ENCODE assay signal across 16 mouse cellular contexts in the genomic region with DNA sequence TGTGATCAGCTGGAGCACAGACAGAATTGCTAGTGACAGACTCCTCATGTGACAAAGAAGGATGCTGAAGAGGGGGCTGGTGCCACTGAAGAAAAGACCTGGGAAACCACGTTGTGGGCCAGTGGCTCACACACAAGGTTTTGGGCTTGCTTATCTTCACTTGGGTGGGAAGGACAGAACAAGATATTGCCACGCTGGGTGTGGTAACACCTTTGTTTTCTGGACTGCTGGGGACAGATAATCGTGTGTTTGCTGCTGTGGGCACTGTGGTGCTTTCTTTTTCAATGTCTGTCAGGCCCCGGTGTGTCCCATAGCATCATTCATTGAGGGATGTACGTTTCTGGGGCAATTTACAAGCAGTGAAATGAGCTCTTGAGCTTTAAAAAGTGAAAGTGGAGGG. TPM values are rescaled to one million over a fixed set of nuclear protein-coding genes. Genes with fewer than 3 reads are reported as not detected.
DNase-seq lines count a peak whose midpoint lies in the region; ATAC-seq lines count a peak whose summit lies in the region.
"Had no signal": no experiment of that assay in that cellular context is flagged by ENCODE, and none has a peak within 500 bp of the region (broad histone marks: within the 10 kb centered on the region; RNA-seq: fewer than 3 reads in every experiment).

No protein-coding gene starts in this region.

- H3K27ac ChIP-seq in embryonic facial prominence, embryonic 10.5 days (replicated peaks), result peak overlapping the region; percentile 78; the same call in 1 of the 2 replicates
- H3K27ac ChIP-seq in liver, embryonic 13.5 days, result peak overlapping the region; percentile 82
- H3K27ac ChIP-seq: hindbrain, embryonic 12.5 days; kidney, postnatal 0 days; neural tube, embryonic 15.5 days had no signal

- DNase-seq in spleen, adult 12 weeks (ENCODE audit: low spot score), result peak; percentile 14
- DNase-seq in spleen, adult 18-20 months, result no peak
- no peak for DNase-seq in embryonic facial prominence, embryonic 10.5 days (ENCODE audit: low spot score)
- DNase-seq in liver, embryonic 13.5 days, result peak; percentile 72
- no peak for DNase-seq in kidney, postnatal 4 days
- DNase-seq in layer of hippocampus, postnatal 10 days (ENCODE audit: low spot score in 2 of 2), result no peak
- DNase-seq in lung, postnatal 36 days, result no peak
- DNase-seq: adrenal gland, adult 8-10 months; cerebellum, adult 8-10 months; embryo, embryonic 11 days; gastrocnemius, postnatal 25 days; lung, embryonic 14.5 days; retina, postnatal 1 day had no signal

- H3K36me3 ChIP-seq in embryonic facial prominence, embryonic 10.5 days (replicated peaks), result no peaks in the 10 kb centered on the region
- H3K36me3 ChIP-seq in liver, embryonic 13.5 days, result no peaks in the 10 kb centered on the region
- H3K36me3 ChIP-seq: hindbrain, embryonic 12.5 days; neural tube, embryonic 15.5 days had no signal

- peak overlapping the region; percentile 57 for H3K4me2 ChIP-seq in liver, embryonic 13.5 days
- H3K4me2 ChIP-seq: hindbrain, embryonic 12.5 days; lung, embryonic 14.5 days; neural tube, embryonic 15.5 days had no signal

- no peak overlapping the region for H3K4me3 ChIP-seq in embryonic facial prominence, embryonic 10.5 days
- H3K4me3 ChIP-seq in liver, embryonic 13.5 days (replicated peaks), result peak overlapping the region; percentile 27; the same call in 1 of the 2 replicates
- H3K4me3 ChIP-seq: hindbrain, embryonic 12.5 days; neural tube, embryonic 15.5 days had no signal

- H3K9ac ChIP-seq in liver, embryonic 13.5 days, result peak overlapping the region; percentile 50
- H3K9ac ChIP-seq: hindbrain, embryonic 12.5 days; lung, embryonic 14.5 days; neural tube, embryonic 15.5 days had no signal

- H3K4me1 ChIP-seq in embryonic facial prominence, embryonic 10.5 days, result peaks cover 45% of the 10 kb centered on the region
- peaks cover 55% of the 10 kb centered on the region for H3K4me1 ChIP-seq in liver, embryonic 13.5 days (replicated peaks)

- peak; percentile 90 for ATAC-seq in liver, embryonic 13.5 days (ENCODE audit: low read depth)

- 81% methylated on average over 5 of the region's 5 CpGs for WGBS in embryonic facial prominence, embryonic 10.5 days
- 8% methylated on average over 5 of the region's 5 CpGs for WGBS in liver, embryonic 13.5 days (ENCODE audit: insufficient replicate concordance)

- H3K27me3 ChIP-seq in embryonic facial prominence, embryonic 10.5 days (replicated peaks; ENCODE audit: low read depth, poor library complexity, severe bottlenecking), result no peaks in the 10 kb centered on the region
- H3K27me3 ChIP-seq in liver, embryonic 13.5 days, result no peaks in the 10 kb centered on the region
- H3K27me3 ChIP-seq: hindbrain, embryonic 12.5 days; neural tube, embryonic 15.5 days had no signal

- H3K9me3 ChIP-seq in embryonic facial prominence, embryonic 10.5 days, result no peaks in the 10 kb centered on the region
- H3K9me3 ChIP-seq in liver, embryonic 13.5 days (replicated peaks), result no peaks in the 10 kb centered on the region
- H3K9me3 ChIP-seq: hindbrain, embryonic 12.5 days; neural tube, embryonic 15.5 days had no signal

RNA-seq across cellular contexts. Expression of gene Bpgm, which starts 41.7 kb away (rescaled TPM):
- polyA plus RNA-seq in embryonic facial prominence, embryonic 10.5 days (2016; fragmentation: Nextera tagmentation; extraction: Ambion mirVana), result 52.2 and 53.2 TPM in 2 replicates
- 136 and 141 TPM in 2 replicates for polyA plus RNA-seq in liver, embryonic 13.5 days (2015; fragmentation: Nextera tagmentation; extraction: Ambion mirVana)
- 10 to 100 TPM; 75.1 to 75.4 TPM for total RNA-seq in layer of hippocampus, postnatal 10 days (2021)

Comparison
In these comparisons a context has a peak if more than half of its experiments do, and no peak if none do; other contexts are left out.
1. DNase-seq: peak in spleen, adult 12 weeks (single experiment) and liver, embryonic 13.5 days (single experiment); none in spleen, adult 18-20 months (0 of 2), embryonic facial prominence, embryonic 10.5 days (single experiment), kidney, postnatal 4 days (0 of 2), layer of hippocampus, postnatal 10 days (0 of 2) and lung, postnatal 36 days (single experiment).